Mouse (Mus musculus) urinary bladder, postnatal 25 days (tissue): ENCODE data around the gene Siva1.

ENCODE experiments used
- DNase-seq: peaks from one replicate; pipeline ENCODE4 v3.0.0; 2022; ENCODE audit warnings: low spot score

Siva1 gene

GRCm38 (mm10) chr12:112659109-112659508 is 14.6 kb downstream of the Siva1 start:
- DNase-seq = peak; percentile 74

DNA sequence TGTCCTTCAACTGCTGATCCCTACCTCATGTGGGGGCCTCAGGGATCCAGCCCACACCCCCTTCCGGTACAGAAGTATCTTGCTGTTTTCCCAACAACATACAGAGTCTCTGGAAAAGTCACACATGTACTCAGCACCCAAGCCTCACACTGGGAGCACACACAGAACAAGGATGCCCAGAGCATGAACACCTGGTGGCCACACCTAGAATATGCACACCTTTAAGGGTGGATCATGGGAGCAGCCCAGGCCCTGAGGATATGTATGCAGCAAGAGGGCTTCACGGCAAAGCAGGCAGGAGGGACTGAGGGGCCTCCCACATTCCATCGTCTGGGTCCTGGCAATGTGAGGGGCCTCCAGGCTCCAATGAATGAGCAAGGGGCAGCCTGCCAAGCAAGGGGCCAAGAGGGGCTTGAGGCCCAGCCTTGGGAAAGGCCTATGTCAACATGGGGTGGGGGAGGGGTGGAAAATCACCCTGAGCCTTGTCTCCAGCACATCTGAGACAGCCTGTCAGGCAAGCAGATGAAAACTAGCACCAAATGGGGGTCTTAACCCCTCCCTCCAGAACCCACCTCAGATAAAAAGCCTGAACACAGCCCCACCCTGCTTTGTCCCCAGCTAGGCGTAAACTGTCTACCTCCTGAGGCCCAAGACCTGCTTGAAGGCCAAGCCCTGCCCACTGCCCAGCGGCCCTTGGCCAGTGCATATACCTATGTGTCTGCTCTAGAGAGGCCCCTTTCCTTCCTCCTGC is 16.3 kb downstream of the Siva1 start:
- no peak for DNase-seq

- no peak for DNase-seq
Measured at GRCm38 (mm10) chr12:112661327-112661605, 16.8 kb downstream of the Siva1 start.

DNA sequence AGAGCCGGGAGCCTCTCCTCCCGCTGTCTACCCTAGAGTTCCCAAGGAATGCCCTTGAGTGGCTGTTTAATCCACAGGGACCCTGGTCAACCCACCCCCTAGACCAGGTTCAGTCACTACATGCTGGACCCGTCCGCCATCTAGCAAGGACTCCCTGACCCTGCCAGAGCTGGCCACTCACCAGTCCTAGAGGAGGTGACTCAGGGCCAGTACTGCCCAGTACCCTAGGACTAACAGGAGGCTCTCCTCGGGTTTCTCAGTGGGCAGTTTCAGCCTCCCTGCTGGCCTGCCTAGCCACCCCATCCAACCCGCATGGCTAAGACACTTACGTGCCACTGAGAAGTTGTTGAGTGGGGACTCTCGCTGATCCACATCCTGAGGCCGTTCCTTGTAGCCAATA is 17.4 kb downstream of the Siva1 start:
- no peak for DNase-seq

GRCm38 (mm10) chr12:112663303-112663702 is 18.8 kb downstream of the Siva1 start:
- no peak for DNase-seq

DNA sequence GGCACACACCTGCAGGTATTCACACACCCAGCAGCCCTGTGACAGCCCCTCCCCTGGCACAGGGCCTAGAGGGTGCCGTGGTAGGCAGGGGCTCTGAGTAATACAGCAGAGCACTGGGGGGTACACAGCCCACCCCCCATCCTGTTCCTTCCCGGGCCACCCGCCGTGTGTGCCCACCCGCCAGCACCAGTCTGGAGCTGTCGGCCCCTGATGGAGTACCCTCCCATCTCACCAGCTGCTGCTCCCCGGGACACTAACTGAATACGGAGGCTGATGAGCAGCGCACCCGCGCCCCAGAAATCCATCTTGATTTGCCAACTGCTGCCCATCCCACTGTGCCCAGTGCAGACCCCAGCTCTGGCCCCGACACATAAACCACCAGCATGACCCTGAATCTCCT is 19.2 kb downstream of the Siva1 start:
- DNase-seq = no peak

GRCm38 (mm10) chr12:112664124-112664523 is 19.6 kb downstream of the Siva1 start:
- no peak for DNase-seq

GRCm38 (mm10) chr12:112664656-112665055 is 20.2 kb downstream of the Siva1 start:
- no peak for DNase-seq

- DNase-seq = peak; percentile 39
Measured at GRCm38 (mm10) chr12:112665445-112665844, 21.0 kb downstream of the Siva1 start.

GRCm38 (mm10) chr12:112665881-112666544 is 21.5 kb downstream of the Siva1 start:
- DNase-seq = no peak

- DNase-seq = no peak
Measured at GRCm38 (mm10) chr12:112667619-112668297, 23.3 kb downstream of the Siva1 start.

GRCm38 (mm10) chr12:112670718-112671393 is 26.4 kb downstream of the Siva1 start:
- DNase-seq = no peak

- no peak for DNase-seq
Measured at GRCm38 (mm10) chr12:112671891-112672290, 27.4 kb downstream of the Siva1 start.

GRCm38 (mm10) chr12:112672744-112673575 is 28.5 kb downstream of the Siva1 start:
- DNase-seq = no peak

DNA sequence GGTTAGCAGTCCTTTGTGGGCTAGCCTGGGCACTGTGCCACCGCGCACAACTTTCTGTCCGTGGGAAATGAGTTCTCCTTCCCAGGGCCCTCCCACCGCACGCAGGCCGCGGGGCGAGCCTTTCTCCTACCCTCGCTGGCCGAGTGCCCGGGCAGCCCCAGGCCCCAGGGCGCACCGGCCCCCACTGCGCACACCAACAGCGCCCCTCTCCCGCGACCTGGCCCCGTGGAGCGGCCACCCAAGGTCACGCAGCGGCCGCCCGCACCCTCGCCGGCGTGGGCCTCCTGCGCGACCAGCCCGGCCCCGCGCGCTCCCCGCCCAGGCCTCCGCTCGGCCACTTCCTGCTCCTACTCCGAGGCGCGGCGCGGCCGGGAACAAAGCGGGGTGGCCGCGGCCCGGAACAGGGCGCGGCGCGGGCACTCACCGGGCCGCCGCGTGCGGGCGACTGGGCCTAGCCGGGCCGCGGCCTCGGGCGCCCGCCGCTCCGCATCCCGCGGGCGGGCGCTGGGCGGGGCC is 29.2 kb downstream of the Siva1 start:
- peak; percentile 39 for DNase-seq

DNA sequence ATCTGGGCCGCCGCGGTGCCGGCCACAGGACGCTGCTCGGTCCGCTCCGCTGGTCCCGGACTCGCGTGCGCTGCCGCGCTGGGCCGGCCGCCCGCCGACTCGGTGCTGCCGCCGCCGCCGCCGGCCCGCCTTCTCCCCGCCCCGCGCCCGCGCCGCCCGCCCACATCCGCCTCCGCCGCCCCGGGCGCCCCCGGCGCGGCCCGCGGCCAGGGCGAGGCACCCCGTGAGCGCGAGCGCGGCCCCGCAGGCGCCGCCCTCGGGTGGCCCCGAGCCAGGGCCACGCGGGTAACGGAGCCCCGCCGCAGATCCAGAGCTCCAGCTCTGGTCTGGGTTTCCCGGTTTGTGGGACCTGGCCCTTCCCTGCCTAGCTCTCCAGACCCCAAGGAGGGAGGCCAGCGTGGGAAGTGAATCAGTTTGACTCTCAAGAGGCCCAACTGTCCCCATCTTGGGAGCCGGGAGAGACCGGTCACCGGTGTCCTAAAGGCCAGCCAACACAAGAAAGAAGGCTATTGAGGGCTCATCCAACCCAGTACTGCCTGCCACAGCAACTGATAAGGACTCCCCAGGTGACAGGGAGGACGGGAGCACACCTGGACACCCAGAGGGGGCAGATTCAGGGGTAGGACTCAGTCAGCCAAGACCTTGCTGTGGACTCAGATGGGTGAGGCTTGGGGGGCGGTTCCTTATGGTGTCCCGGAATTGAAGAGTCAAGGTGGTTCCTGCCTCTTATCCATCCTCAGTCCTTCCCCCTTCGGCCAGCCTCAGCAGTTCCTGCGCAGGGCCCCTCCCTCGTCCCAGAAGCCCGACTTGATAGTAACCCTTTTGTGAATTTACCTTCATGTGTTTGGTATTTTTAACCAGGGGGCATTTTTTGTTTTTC is 29.9 kb downstream of the Siva1 start, which contains the start of gene Akt1:
Gene Akt1, minus strand, starts transcription at position 753 of the 880 bp plus-strand sequence.
- DNase-seq = peak; percentile 64

DNA sequence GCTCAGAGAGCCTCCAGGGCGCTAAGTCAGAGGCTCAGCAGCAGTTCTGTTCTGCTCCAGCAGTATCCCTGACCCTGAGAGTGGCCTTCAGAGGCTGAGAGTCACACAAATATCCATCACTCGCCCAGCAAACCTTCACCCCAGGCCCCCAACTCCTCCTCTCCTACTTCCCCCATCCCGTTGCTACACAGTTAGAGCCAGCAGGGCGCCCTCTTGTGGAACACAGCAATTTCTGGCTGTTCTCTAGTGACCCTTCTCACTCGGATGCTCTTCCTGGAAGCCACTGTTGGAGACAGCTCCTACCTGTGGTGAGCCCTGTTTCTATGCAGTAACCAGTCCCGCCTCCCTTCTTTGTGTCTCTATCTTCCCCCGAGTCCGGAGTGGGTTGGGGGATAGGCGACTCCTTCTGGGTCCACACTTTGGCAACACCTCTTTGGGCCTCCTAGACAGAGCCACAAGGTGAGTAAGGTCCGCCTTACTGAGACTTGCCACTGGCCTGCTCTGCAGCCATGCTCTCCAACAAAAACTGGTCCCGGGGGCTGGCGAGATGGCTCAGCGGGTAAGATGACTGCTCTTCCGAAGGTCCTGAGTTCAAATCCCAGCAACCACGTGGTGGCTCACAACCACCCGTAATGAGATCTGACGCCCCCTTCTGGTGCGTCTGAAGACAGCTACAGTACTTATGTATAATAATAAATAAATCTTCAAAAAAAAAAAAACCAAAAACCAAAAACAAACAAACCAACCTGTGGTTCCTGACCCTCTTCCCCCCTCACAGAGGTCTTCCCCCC is 31.0 kb downstream of the Siva1 start:
- peak; percentile 85 for DNase-seq

DNA sequence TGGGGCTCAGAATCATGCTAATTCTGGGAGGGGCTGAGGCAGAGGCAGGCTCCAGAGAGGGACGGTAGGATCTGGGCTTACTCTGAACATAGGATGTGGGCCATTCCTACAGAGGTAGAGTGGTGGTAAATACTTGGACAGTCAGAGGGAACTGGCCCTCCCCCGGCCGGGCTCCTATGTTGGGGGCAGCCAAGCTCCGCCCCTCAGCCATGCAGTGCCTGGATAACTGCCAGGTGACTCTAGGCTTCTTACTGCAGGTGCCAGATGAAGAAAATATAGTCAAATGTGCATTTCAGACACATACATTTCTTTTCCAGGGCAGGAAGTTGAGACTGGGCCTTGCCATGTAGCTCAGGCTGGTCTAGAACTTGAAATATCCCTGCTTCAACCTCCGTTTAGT is 32.6 kb downstream of the Siva1 start:
- DNase-seq = no peak

DNA sequence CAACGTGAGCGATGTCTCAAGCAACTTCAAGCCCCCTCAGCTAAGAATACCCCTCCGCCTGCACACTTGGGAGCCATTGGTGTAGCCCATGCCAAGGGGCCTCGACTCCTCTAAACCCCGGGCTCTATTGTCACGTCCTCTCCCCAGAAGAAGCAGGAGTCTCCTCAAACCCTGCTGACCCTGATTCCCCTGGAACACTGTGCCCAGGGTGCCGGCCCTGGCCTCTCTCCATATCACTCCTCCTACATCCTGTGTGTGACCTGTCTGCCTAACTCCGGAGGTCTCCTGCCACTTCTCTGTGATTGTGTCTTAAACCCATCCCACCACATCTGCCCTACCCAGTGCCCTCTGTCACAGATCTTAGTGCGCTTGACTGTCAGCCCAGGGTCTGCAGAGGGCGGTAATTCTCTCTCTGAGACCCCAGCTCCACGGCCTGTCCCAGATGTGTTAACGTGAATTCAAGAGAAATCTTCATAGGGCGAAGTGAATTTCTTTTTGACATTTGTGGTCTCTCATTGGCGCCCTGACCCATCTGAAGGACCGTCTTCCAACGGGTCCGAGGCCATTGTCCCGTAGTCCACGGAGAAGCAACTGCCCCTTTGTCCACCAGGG is 33.6 kb downstream of the Siva1 start:
- no peak for DNase-seq
